Mouse (Mus musculus): ENCODE data around the gene L2hgdh. TPM values are rescaled to one million over a fixed set of nuclear protein-coding genes. Genes with fewer than 3 reads are reported as not detected.

L2hgdh gene
- total and polyA plus RNA-seq, 3 experiments, result 18.3 to 31.6 TPM; not detected in 1

- Histone ChIP-seq H3K4me3 (ENCODE audit: control insufficient read depth in 1 of 2, insufficient read depth in 1 of 2, low read depth in 2 of 2, low read length in 2 of 2) (no peak overlapping the region), H3K36me3 (ENCODE audit: control insufficient read depth in 1 of 2, insufficient read depth in 2 of 2, low read length in 2 of 2) (peaks cover 2 to 7% of the 10 kb centered on the region in 2 experiments; a peak in 3 of 4 replicates), H3K79me2 (ENCODE audit: control insufficient read depth, insufficient read depth, low read length, poor library complexity) (no peaks in the 10 kb centered on the region), H3K4me1 (ENCODE audit: control insufficient read depth in 1 of 2, insufficient read depth in 2 of 2, low read length in 2 of 2) (no peaks in the 10 kb centered on the region), H3K9me3 (replicated peaks; ENCODE audit: insufficient read depth, low read length) (no peaks in the 10 kb centered on the region), H3K9ac (ENCODE audit: control insufficient read depth, low read depth, low read length, poor library complexity, severe bottlenecking) (no peak overlapping the region), H3K27ac (ENCODE audit: control insufficient read depth, low read depth, low read length) (no peak overlapping the region), H3K27me3 (ENCODE audit: control insufficient read depth in 1 of 2, insufficient read depth in 2 of 2, low read length in 2 of 2) (no peaks in the 10 kb centered on the region)
- no peak for TF ChIP-seq CTCF (IDR thresholded peaks at IDR 0.05 in 2 of 3, conservative IDR thresholded peaks at IDR 0.05 in 1 of 3; ENCODE audit: control insufficient read depth in 1 of 3, insufficient read depth in 1 of 3, low read depth in 2 of 3, low read length in 3 of 3, poor library complexity in 1 of 3, severe bottlenecking in 1 of 3)
- no peak for TF ChIP-seq E2F4 (IDR thresholded peaks at IDR 0.05; ENCODE audit: borderline replicate concordance, low read depth, low read length)
- TF ChIP-seq MYB (IDR thresholded peaks at IDR 0.05; ENCODE audit: low read depth, low read length), result no peak
- TF ChIP-seq ZNF384 (IDR thresholded peaks at IDR 0.05; ENCODE audit: low read depth, low read length), result no peak
- no peak for TF ChIP-seq USF2 (IDR thresholded peaks at IDR 0.05; ENCODE audit: borderline replicate concordance in 1 of 2, insufficient read depth in 1 of 2, low read depth in 1 of 2, low read length in 2 of 2)
- TF ChIP-seq EP300 (IDR thresholded peaks at IDR 0.05; ENCODE audit: low read depth in 1 of 2, low read length in 2 of 2), result no peak
- no peak for TF ChIP-seq NRF1 (IDR thresholded peaks at IDR 0.05; ENCODE audit: insufficient read depth, low read depth, low read length, poor library complexity, severe bottlenecking)
- TF ChIP-seq USF1 (IDR thresholded peaks at IDR 0.05; ENCODE audit: low read depth, low read length), result no peak
- TF ChIP-seq CHD2 (IDR thresholded peaks at IDR 0.05; ENCODE audit: low read length), result no peak
- no peak for TF ChIP-seq MXI1 (IDR thresholded peaks at IDR 0.05; ENCODE audit: low read depth, low read length)
- TF ChIP-seq ELF1 (IDR thresholded peaks at IDR 0.05; ENCODE audit: low read depth, low read length), result no peak
- no peak for TF ChIP-seq NELFE (IDR thresholded peaks at IDR 0.05; ENCODE audit: low read depth, low read length)
- TF ChIP-seq TCF12 (IDR thresholded peaks at IDR 0.05; ENCODE audit: low read depth, low read length), result no peak
- TF ChIP-seq POLR2AphosphoS2 (IDR thresholded peaks at IDR 0.05; ENCODE audit: low read length), result no peak
- no peak for TF ChIP-seq ZKSCAN1 (IDR thresholded peaks at IDR 0.05; ENCODE audit: low read depth, low read length)
- TF ChIP-seq UBTF (IDR thresholded peaks at IDR 0.05; ENCODE audit: borderline replicate concordance, insufficient read depth, low read depth, low read length), result no peak
- TF ChIP-seq RAD21 (IDR thresholded peaks at IDR 0.05; ENCODE audit: low read depth, low read length), result no peak
- no peak for TF ChIP-seq ZC3H11A (IDR thresholded peaks at IDR 0.05; ENCODE audit: low read depth, low read length)
- DNase-seq (ENCODE audit: low read depth, low spot score), result no peak
Observed at GRCm38 (mm10) chr12:69649511-69649910, 75.2 kb downstream of the L2hgdh start.

DNA sequence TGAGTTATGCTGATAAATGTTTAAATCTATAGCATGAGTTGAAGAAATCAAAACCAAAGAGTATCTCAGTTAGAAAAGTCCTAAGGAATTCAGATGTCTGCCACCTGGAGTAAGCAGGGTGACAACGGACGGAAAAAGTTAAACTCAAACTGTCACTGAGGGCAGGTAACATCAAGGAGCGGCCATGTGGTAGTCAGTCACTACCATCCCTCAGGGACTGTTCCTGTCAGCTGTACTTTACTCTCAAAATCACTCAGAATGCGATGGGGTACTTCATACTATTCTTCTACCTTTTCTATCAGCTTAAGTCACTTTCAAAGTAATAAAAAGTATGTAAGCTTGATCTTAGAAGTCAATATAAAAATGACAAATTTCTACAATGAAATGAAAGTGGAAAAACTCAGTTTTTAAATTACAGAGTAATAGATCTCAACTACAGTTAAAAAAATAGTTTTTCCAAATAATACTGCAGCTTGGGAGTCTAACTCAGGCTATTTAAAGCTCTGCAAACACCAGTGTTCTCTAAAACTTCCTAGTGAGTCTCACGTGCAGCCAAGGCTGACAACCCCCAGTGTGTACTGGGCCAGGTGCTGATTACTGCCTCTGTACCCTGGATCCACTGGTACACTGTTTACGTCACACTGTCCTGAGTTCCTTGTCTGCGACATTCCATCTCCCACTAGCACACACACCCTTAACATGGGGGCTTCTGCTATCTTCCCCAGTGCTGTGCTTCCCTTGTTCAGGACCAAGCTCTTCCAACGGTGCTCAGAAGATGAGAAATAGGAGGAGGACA, 78.7 kb downstream of the L2hgdh start:
- H3K27me3 ChIP-seq (ENCODE audit: control insufficient read depth in 1 of 2, insufficient read depth in 2 of 2, low read length in 2 of 2), result no peaks in the 10 kb centered on the region
- no peak for DNase-seq (ENCODE audit: low read depth, low spot score)
- H3K36me3 ChIP-seq (ENCODE audit: control insufficient read depth in 1 of 2, insufficient read depth in 2 of 2, low read length in 2 of 2), result peaks cover 0 to 2% of the 10 kb centered on the region in 2 experiments; a peak in 2 of 4 replicates
- H3K4me3 ChIP-seq (ENCODE audit: control insufficient read depth in 1 of 2, insufficient read depth in 1 of 2, low read depth in 2 of 2, low read length in 2 of 2), result no peak overlapping the region
- H3K79me2 ChIP-seq (ENCODE audit: control insufficient read depth, insufficient read depth, low read length, poor library complexity), result no peaks in the 10 kb centered on the region
- no peak overlapping the region for H3K27ac ChIP-seq (ENCODE audit: control insufficient read depth, low read depth, low read length)
- H3K9ac ChIP-seq (ENCODE audit: control insufficient read depth, low read depth, low read length, poor library complexity, severe bottlenecking), result no peak overlapping the region
- TF ChIP-seq NRF1 (IDR thresholded peaks at IDR 0.05; ENCODE audit: insufficient read depth, low read depth, low read length, poor library complexity, severe bottlenecking), result no peak
- no peak for TF ChIP-seq MAFK (IDR thresholded peaks at IDR 0.05; ENCODE audit: borderline replicate concordance, low read depth, low read length)
- no peak for TF ChIP-seq ZC3H11A (IDR thresholded peaks at IDR 0.05; ENCODE audit: low read depth, low read length)
- TF ChIP-seq MXI1 (IDR thresholded peaks at IDR 0.05; ENCODE audit: low read depth, low read length), result no peak
- TF ChIP-seq POLR2A (IDR thresholded peaks at IDR 0.05; ENCODE audit: control insufficient read depth in 1 of 2, insufficient read depth in 1 of 2, low read depth in 1 of 2, low read length in 2 of 2, poor library complexity in 1 of 2), result no peak
- TF ChIP-seq SIN3A (IDR thresholded peaks at IDR 0.05; ENCODE audit: low read length), result no peak
- TF ChIP-seq E2F4 (IDR thresholded peaks at IDR 0.05; ENCODE audit: borderline replicate concordance, low read depth, low read length), result no peak
- TF ChIP-seq MYB (IDR thresholded peaks at IDR 0.05; ENCODE audit: low read depth, low read length), result no peak
- TF ChIP-seq GABPA (IDR thresholded peaks at IDR 0.05; ENCODE audit: low read depth, low read length), result no peak
- no peak for TF ChIP-seq SMC3 (IDR thresholded peaks at IDR 0.05; ENCODE audit: low read depth, low read length)
- no peak for TF ChIP-seq CHD1 (IDR thresholded peaks at IDR 0.05; ENCODE audit: low read depth, low read length)
- H3K4me1 ChIP-seq (ENCODE audit: control insufficient read depth in 1 of 2, insufficient read depth in 2 of 2, low read length in 2 of 2), result no peaks in the 10 kb centered on the region
- H3K9me3 ChIP-seq (replicated peaks; ENCODE audit: insufficient read depth, low read length), result no peaks in the 10 kb centered on the region
